Mouse (Mus musculus) 416B (cell line): ENCODE data around the gene Cd84.
A peak's percentile ranks its signal among the peaks of the same experiment; 100 is the strongest.
"Not testable (repeated sequence)": the region's sequence is repeated elsewhere in the genome, so short reads cannot be mapped to it uniquely, and the experiment has no call there.

Experiments used
- DNase-seq: peaks from one replicate; pipeline ENCODE4 v3.0.0; 2011; ENCODE audit warnings: low read depth

Gene Cd84

DNA sequence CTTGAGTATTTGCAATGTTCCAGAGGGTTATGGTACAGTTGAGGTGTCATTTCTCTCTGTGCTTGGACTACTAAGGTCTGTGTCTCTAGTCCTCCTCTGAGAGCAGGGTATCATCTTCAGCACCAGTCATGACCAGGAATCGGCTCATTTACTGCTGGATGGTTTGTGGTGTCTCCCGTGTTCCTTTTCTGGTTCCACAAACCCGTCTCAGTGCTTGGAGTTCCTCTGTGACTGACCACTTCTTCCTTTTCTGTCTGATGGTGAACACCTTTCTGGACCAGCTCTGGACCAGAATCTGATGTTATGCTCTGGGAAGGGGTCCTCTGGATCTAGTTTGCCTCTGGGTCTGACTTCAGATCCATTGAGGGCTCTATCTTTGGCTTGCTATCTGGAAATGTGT is at the start of gene Cd84:
Cd84 (plus strand) TSS at position 210 of the 400 bp plus-strand sequence.
- no peak for DNase-seq

DNA sequence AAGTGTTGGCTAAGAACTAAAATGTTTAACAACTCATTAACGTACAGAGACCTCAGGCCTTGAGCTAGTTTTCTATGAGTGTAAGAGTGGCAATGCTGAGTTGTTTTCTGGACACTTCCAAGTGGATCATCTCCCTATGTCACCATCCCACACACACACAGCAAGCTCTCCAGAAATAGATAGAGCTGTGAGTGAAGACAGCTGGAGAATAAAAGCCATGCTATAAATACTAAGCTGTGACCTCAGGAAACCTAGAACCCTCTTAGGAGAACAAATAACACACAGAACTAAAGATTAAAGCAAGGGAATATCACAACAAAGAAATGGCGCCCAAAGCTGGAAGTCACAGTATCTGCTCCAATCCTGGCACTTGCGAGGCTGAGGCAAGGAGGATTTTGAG is 48.0 kb upstream of the Cd84 start:
- no peak for DNase-seq

- no peak for DNase-seq
Observed at GRCm38 (mm10) chr1:171796185-171796584, 43.3 kb upstream of the Cd84 start.

- DNase-seq: no peak
Observed at GRCm38 (mm10) chr1:171797840-171798239, 41.7 kb upstream of the Cd84 start.

DNA sequence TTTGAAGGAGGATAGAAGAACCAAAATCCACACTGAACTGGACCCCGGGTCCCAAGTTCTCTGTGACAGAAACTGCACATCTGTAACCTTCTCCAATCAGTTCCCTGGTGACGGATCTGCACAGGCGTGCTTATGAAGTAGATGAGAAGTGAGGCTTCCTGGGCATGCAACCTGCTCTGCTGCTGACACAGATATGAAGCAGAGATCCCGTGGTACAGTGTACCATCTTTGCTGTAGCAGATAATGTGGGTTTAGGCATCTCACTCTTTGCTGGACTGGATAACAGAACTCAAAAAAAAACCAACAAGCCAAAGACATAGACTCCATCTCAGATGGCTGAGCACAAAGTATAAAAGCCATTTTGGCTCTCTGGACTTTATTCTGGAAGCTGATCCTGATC is 39.8 kb upstream of the Cd84 start:
- no peak for DNase-seq

DNA sequence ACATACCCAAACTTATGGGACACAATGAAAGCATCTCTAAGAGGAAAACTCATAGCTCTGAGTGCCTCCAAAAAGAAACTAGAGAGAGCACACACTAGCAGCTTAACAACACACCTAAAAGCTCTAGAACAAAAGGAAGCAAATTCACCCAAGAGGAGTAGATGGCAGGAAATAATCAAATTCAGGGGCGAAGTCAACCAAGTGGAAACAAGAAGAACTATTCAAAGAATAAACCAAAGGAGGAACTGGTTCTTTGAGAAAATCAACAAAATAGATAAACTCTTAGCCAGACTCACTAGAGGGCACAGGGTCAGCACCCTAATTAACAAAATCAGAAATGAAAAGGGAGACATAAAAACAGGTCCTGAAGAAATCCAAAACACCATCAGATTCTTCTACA is 28.4 kb upstream of the Cd84 start:
- not testable (repeated sequence) for DNase-seq

GRCm38 (mm10) chr1:171815545-171816439 is 23.7 kb upstream of the Cd84 start:
- DNase-seq: peak; percentile 81

GRCm38 (mm10) chr1:171816991-171817390 is 22.5 kb upstream of the Cd84 start:
- DNase-seq: peak; percentile 14

- DNase-seq: no peak
Observed at GRCm38 (mm10) chr1:171821331-171821730, 18.2 kb upstream of the Cd84 start.

DNA sequence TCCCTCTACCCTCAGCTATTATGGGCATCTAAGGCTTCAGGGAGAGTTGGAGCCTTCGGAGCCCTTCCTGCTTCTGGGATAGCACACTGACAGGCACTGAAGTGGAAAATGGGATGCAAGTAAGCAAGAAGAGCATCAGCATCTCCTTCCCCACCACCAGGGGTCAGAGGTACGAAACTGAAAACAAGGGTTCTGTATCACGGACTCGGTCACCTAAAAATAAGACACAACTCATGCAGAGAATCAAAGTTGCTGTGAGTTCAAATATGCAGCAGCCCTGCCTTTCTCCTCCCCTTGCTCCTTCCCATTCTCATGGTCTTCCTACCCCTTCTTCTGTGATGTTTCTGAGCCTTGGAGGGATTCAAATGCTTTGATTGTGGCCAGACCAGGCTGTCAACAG is 14.0 kb upstream of the Cd84 start:
- peak; percentile 40 for DNase-seq

GRCm38 (mm10) chr1:171826164-171826563 is 13.3 kb upstream of the Cd84 start:
- peak; percentile 56 for DNase-seq

GRCm38 (mm10) chr1:171827674-171828073 is 11.8 kb upstream of the Cd84 start:
- DNase-seq: peak; percentile 89

- peak; percentile 41 for DNase-seq
Observed at GRCm38 (mm10) chr1:171840450-171841023, 1.0 kb downstream of the Cd84 start.

DNA sequence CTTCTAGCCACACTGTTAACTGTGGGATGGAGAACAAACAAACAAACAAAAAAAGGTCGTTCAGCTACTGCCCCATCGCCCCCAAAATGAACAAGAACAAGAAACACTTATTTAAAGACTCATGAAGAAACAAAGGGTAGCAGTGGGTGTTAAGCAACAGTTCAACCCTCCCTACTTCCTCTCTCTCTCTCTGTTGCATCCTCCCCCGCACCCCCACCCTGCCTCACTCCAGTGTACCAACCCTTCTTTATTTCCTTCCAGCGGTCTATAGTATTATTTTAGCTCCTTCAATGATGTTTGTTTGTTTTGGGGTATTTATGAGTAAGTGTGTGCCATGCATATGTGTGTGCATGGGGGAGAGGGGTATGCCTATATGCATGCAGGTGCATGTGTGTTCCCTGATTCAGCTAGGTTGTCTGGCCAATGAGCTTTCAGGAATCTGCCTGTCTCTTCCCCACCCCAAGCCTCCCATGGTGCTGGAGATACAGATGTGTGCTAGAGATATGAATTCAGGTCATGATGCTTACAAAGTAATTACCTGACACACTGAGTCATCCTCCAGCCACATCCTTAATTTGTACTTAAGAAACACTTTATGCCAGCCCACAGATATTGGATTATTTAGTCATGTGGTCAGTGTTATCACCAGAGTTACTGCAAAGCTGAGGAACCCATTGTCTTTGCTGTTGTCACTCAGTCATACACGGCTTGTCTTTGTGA is 5.7 kb downstream of the Cd84 start:
- DNase-seq: peak; percentile 91

GRCm38 (mm10) chr1:171848201-171848600 is 8.7 kb downstream of the Cd84 start:
- DNase-seq: peak; percentile 58

- no peak for DNase-seq
Observed at GRCm38 (mm10) chr1:171848757-171849156, 9.3 kb downstream of the Cd84 start.

- DNase-seq: peak; percentile 89
Observed at GRCm38 (mm10) chr1:171849454-171849853, 10.0 kb downstream of the Cd84 start.

DNA sequence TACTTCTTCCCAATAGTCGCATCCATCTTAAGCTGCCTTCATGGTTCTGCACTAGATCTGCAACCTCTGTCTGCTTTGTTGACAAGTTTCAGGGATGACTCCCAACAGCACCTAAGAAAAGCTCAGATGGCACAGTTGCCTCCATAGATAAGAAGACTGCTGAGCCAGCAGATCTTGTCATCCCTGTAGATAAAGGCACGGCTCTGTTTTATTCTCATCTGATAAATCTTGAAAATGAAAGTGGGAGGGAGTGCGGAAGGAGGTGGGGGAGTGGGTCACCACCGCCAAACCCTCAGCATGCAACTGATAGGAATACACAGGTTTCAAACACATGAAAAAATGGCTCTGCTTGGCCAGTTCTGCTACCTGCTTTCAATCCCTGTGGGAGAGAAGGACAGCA is 26.0 kb downstream of the Cd84 start:
- no peak for DNase-seq

DNA sequence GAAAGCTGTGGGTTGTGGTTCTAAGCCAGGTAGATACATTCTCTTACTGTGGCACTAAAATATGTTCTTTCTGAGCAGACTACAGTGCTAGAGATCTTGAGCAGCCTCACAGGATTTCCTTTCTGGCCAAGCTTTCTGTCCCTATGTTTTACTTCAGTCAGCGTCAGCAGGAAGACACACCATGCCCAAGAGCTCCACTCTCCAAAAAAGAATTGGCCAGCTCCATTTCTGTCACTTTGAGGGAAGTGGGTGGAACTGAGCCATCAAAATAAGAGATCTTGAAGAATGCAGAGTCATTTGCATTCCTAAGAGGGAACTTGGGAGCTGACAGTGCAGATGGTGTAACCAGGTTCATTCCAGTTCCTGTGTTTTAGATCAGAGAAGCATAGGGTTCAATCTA is 47.5 kb downstream of the Cd84 start:
- DNase-seq: no peak

- DNase-seq: not testable (repeated sequence)
Observed at GRCm38 (mm10) chr1:171895364-171895763, 55.9 kb downstream of the Cd84 start, which contains the start of gene Gm10521. Gm10521 (plus strand) TSS chr1:171895664.

DNA sequence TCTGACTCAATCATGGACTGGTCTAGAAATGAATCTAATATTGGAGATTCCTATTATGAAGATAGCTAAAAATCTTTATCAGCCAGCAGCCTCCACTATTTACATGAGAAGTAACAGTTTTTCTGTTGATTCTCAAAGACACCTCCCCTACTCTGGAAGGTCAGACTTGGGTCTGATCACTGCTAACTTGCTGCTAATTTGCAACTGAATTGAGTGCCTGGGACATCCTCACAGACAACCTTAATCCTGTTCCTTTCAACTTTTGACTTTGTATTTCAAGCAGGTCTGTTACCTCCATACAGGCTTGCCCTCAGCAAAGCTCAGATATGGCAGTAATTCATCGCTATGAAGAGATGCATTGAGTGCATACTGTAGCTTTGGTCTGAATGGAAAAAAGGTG is 64.5 kb downstream of the Cd84 start:
- no peak for DNase-seq

DNA sequence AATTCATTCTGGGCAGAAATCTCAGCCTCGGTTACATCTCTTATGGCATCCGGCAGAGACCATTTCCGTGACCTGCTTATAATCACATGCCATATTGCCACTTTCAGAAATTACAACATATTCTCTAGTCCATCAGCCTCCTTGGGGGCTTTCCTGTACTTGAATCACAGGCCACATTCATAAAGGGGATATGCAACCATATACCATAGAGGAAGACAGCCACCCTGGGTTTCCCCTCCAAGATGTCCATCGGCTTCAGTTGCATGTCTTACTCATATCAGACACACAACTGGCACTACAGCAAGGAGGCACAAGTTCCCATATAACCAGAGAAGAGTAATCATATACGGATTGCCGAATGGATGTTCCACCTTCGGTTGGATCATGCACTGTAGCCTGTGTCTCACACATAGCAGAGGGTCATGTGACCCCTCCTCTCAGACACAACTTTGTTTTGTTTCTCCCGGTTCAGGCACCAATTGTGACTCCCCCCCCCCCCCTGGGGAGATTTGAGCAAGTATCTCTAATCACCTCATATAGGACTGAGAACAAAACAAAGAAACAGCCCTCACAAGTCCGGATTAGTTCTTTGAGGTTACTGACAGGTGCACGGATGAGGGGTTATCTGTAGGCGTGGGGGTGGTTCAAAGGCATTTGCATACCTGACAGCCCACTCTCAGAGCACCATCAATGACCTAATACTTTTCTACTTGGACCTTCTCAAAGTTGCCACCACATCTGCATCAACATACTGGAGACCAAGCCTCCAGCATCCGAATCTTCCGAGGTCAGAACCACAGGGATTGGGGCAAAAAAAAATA is 76.4 kb downstream of the Cd84 start:
- DNase-seq: no peak
